Mouse (Mus musculus): ENCODE results near the gene Lpin1. TPM values are rescaled to one million over a fixed set of nuclear protein-coding genes. Genes with fewer than 3 reads are reported as not detected.

Lpin1 gene
- 13.1 TPM for polyA plus RNA-seq (2015; fragmentation: Illumina TruSeq; extraction: RNeasy Lipid Tissue Mini Kit (QIAGEN cat#74804); ENCODE audit: insufficient read depth, low replicate concordance)

GRCm38 (mm10) chr12:16610936-16611335, at the start of gene Lpin1:
Gene Lpin1, minus strand, starts transcription at chr12:16610966.

GRCm38 (mm10) chr12:16653332-16654093, 42.7 kb upstream of the Lpin1 start, which contains the start of gene Ntsr2:
Gene Ntsr2, plus strand, starts transcription at chr12:16653382.

Other genes with a start within 250 kb of the Lpin1 start
- not detected for gene Ntsr2, start 42.4 kb upstream of the Lpin1 start, polyA plus RNA-seq (2015; fragmentation: Illumina TruSeq; extraction: RNeasy Lipid Tissue Mini Kit (QIAGEN cat#74804); ENCODE audit: insufficient read depth, low replicate concordance)
- gene Greb1, start 189.9 kb upstream of the Lpin1 start, polyA plus RNA-seq (2015; fragmentation: Illumina TruSeq; extraction: RNeasy Lipid Tissue Mini Kit (QIAGEN cat#74804); ENCODE audit: insufficient read depth, low replicate concordance), result 0.69 TPM
- gene E2f6, start 200.0 kb upstream of the Lpin1 start, polyA plus RNA-seq (2015; fragmentation: Illumina TruSeq; extraction: RNeasy Lipid Tissue Mini Kit (QIAGEN cat#74804); ENCODE audit: insufficient read depth, low replicate concordance), result 23.0 TPM